Mouse (Mus musculus) hematopoietic stem cell, adult 5-6 weeks (primary cell): ENCODE measurements around the gene Khsrp. TPM values are rescaled to one million over a fixed set of nuclear protein-coding genes. Genes with fewer than 3 reads are reported as not detected.

Source experiments
- ATAC-seq, 2 experiments: fragments of 125-278 bp in 1 of 2; replicated peaks in 1 of 2; 2 replicates each; pipeline ENCODE4 v1.8.0; 2016 to 2017; ENCODE audit warnings: inconsistent platforms in 2 of 2, mild to moderate bottlenecking in 2 of 2, moderate number of reproducible peaks in 2 of 2, low read depth in 1 of 2, moderate TSS enrichment in 1 of 2; ENCODE audit not compliant: low FRiP score in 2 of 2, poor library complexity in 2 of 2, severe bottlenecking in 2 of 2, insufficient read depth in 1 of 2, low TSS enrichment in 1 of 2
- total RNA-seq: library from RNA; stranded (forward); fragments of 172-1452, 232-1000 nt; gene quantifications from 2 replicates; pipeline ENCODE4 v1.2.3, GENCODE M21; 2017

Khsrp gene
- total RNA-seq, 1 experiment from 2014 or later, result 94.5 TPM

GRCm38 (mm10) chr17:56973956-56974707 is 57.2 kb downstream of the Khsrp start:
- ATAC-seq, result no peak

Other genes starting within 250 kb of the Khsrp start
- 5.0 and 5.1 TPM in 2 replicates for gene Rfx2, start 200.5 kb downstream of the Khsrp start, total RNA-seq
- gene Acsbg2, start 157.1 kb downstream of the Khsrp start, total RNA-seq, result not detected in 2 replicates
- gene 1700061G19Rik, start 156.0 kb downstream of the Khsrp start, total RNA-seq, result 0.44 TPM in 1 of 2 replicates, not detected in the other
- gene Mllt1, start 96.1 kb downstream of the Khsrp start, total RNA-seq, result 15.3 and 19.3 TPM in 2 replicates
- not detected in 2 replicates for gene Acer1, start 49.4 kb downstream of the Khsrp start, total RNA-seq
- gene Clpp, start 41.2 kb downstream of the Khsrp start, total RNA-seq, result 43.0 and 66.4 TPM in 2 replicates
- gene Alkbh7, start 34.2 kb downstream of the Khsrp start, total RNA-seq, result 13.2 and 18.7 TPM in 2 replicates
- gene Pspn, start 31.5 kb downstream of the Khsrp start, total RNA-seq, result not detected in 2 replicates
- gene Gtf2f1, start 20.2 kb downstream of the Khsrp start, total RNA-seq, result 89.5 and 124 TPM in 2 replicates
- 0.56 TPM in 1 of 2 replicates, not detected in the other for gene Gm17949, start 20.1 kb downstream of the Khsrp start, total RNA-seq
- gene Slc25a41, start 10.1 kb upstream of the Khsrp start, total RNA-seq, result not detected in 2 replicates
- 0.56 TPM in 1 of 2 replicates, not detected in the other for gene Crb3, start 27.6 kb upstream of the Khsrp start, total RNA-seq
- gene Slc25a23, start 28.3 kb upstream of the Khsrp start, total RNA-seq, result 5.1 and 9.7 TPM in 2 replicates
- 21.1 and 24.2 TPM in 2 replicates for gene Dennd1c, start 47.0 kb upstream of the Khsrp start, total RNA-seq
- gene Tubb4a, start 56.3 kb upstream of the Khsrp start, total RNA-seq, result 0.30 TPM in 1 of 2 replicates, not detected in the other
- 2.5 and 2.8 TPM in 2 replicates for gene Tnfsf9, start 73.8 kb upstream of the Khsrp start, total RNA-seq
- 0.75 TPM in 1 of 2 replicates, not detected in the other for gene Cd70, start 118.3 kb upstream of the Khsrp start, total RNA-seq
- 12.3 and 13.3 TPM in 2 replicates for gene Tnfsf14, start 162.7 kb upstream of the Khsrp start, total RNA-seq
- 28.0 and 125 TPM in 2 replicates for gene C3, start 196.6 kb upstream of the Khsrp start, total RNA-seq
- gene Gpr108, start 216.9 kb upstream of the Khsrp start, total RNA-seq, result 14.9 and 19.1 TPM in 2 replicates
- 9.4 and 17.9 TPM in 2 replicates for gene Trip10, start 217.9 kb upstream of the Khsrp start, total RNA-seq
- gene Vav1, start 247.6 kb upstream of the Khsrp start, total RNA-seq, result 238 and 297 TPM in 2 replicates